Mouse (Mus musculus): ENCODE measurements at regions not wholly inside any gene's neighbourhood (a gene's known extent, or its start where the extent isn't known, plus 50 kb on each side); places are given as distances from the start of the nearest gene placed in this dataset.
"Not testable (repeated sequence)": the region's sequence is repeated elsewhere in the genome, so short reads cannot be mapped to it uniquely, and the experiment has no call there.

DNA sequence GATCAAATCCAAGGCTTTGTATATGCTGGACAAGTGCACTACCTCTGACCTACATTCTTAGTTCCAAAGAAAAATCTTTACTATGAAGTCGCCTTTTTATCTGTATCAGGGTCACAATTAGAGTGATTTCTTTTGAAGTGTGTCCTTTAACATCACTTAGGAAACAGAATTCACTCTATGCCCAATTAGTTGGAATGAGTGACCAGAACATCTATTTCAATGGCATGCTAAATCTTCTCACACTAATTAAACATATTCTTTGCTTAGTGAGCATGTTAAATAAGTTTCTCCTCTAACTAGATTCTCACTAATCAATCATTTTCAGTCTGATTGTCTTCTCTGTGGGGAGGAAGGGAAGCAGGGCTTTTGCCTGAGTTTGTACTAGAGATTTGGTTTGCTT, 84.9 kb downstream of the Arl6ip6 start:
- no peak for DNase-seq

GRCm38 (mm10) chr2:53301712-53302423, 110.3 kb downstream of the Arl6ip6 start:
- DNase-seq = no peak

GRCm38 (mm10) chr2:53330680-53331079, 139.2 kb downstream of the Arl6ip6 start:
- DNase-seq = no peak

GRCm38 (mm10) chr2:53359026-53359425, 167.5 kb downstream of the Arl6ip6 start:
- no peak for DNase-seq

- DNase-seq = no peak
These were observed 190.8 kb downstream of the Arl6ip6 start for GRCm38 (mm10) chr2:53382348-53382747.

- DNase-seq = no peak
These were observed 193.1 kb downstream of the Arl6ip6 start for GRCm38 (mm10) chr2:53384545-53385176.

DNA sequence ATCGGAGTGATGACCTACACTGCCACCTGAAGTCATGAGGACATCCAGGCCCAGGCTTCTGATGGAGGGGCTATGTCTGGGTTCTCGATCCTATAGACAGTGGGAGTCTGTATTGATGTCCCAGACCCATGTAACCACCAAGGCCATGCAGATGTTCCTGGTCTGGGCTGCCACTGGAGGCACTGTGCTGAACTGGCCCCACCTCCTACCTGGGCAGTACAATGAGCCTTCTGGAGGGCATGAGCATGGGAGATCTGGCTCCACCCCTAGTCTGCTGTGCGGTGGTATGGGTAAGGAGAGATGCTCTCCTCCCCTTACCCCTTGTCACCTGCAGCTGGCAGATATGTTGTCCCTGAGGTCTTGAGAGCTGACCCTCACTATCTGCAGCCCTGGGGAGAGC, 197.1 kb downstream of the Arl6ip6 start:
- DNase-seq = no peak

DNA sequence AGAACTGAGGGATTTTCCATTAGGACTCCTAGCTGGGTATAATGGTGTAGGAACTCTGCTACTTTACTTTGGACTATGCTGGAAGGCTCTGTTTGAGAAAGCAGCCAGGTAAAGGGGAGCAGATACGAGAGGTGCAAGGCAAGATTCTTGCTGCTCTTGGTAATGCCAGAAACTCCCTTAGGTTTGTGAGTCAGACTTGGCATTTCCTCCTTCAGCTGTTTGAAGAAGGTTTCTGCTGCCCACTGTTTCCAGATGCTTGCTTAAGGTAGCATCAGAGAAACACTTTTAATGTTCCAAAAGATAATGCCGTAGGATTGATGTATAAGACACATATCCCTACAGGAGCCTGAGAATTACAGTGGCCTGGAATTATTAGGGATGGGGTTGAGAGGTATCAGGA, 222.9 kb downstream of the Arl6ip6 start:
- no peak for DNase-seq

GRCm38 (mm10) chr2:53437046-53437815, 245.7 kb downstream of the Arl6ip6 start:
- peak; percentile 10 for DNase-seq

DNA sequence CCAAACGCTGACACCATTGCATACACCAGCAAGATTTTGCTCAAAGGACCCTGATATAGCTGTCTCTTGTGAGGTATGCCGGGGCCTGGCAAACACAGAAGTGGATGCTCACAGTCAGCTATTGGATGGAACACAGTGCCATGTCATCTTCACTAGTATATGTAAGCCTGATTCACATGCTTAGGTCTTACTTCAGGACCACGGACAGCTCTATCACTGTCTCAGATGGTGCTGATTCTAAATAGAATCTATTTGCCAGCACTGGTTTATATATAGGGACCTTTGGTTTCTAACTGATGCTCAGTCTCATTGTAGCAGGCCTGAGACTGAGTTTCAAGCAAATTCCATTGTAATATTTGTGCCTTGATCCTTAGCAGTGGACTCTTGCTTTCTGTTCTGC, 248.8 kb downstream of the Arl6ip6 start:
- not testable (repeated sequence) for DNase-seq

- DNase-seq = no peak
These were observed 268.7 kb downstream of the Arl6ip6 start for GRCm38 (mm10) chr2:53460265-53460664.

DNA sequence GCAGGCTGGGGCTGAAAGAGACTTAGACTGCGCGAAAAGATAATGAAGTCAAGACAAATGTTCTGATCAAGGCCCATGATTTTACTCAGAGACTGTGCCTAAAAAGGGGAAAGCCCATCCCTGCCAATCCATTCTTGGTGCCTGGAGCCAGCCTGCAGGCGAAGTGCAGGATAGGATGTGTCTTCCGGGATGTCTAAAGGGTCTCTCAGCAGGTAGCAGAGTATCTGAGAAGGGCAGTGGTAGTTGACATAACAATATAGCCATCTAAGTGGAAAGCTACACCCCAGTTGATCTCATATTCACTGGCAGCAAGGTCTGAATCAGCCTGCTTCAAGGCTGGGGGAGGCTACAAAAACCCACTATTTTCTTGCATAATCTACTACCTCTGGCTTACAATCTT, 282.9 kb downstream of the Arl6ip6 start:
- no peak for DNase-seq

DNA sequence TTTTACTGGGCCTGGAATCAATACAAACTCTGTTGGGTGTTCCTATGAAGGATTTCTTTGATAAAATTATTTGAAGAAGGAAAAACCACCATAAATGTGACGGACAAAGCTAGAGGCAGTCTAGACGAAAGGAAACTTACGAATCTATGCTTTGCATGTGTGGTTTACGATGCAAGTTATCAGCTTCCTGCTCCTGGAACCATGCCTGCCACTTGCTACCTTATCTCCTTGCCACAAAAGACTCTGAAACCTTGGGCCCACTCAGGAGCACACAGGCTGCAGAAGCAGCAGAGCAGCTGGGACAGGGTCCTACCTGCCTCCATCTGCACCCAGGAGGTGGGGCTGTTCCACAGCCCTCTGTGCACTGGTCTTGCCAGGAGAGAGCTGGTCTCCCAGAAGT, 287.5 kb downstream of the Arl6ip6 start:
- not testable (repeated sequence) for DNase-seq

DNA sequence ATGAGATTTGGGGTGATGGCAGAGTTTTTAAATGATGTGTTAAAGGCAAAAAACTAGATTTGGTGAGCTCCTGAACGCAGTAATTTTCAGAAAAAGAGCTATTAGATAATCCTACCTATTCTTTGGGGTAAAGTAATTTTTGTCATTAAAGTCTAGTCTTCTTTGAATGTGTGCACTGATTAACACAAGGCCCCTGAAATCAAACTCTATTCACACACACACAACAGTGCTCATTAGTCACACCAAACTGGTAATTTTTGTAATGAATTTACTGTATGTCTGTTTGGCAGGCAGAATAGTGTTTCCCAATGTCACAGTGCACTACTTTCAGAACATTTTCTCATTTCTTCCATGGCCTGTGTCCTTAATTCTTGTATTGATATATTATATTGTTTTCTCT, 296.8 kb downstream of the Arl6ip6 start:
- DNase-seq = no peak

- no peak for DNase-seq
These were observed 299.5 kb downstream of the Arl6ip6 start for GRCm38 (mm10) chr2:53490805-53491585.

- DNase-seq = no peak
These were observed 301.3 kb downstream of the Arl6ip6 start for GRCm38 (mm10) chr2:53492788-53493187.

DNA sequence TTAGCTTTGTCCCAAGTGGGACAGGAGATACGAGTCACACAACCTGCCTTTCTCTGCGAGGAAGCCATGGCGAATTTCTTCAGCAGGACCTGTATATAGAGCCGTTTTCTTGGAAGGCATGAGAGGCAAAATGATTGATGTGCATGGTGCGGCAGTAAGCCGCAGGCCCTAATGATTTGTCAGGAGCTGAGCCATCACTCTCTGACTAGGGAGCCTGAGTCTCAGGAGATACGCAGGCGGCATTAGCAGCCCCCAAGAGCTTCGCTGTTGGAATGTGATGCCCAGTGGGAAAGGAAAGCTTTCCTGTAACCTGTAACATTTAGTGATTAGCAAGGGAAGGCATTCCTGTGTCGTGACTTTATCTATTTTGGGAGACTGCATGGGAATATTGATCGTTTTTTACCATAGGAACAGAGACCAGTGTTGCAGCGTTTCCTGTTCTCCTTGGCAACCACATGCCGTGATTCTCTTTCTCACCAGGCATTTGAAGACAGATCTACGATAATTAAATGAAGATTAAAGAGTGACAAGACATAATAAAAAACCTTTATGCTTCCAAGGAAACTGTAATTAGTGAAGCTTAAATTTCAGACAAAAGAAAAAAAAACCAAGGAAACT, 310.2 kb downstream of the Arl6ip6 start:
- no peak for DNase-seq

- no peak for DNase-seq
These were observed 310.7 kb downstream of the Arl6ip6 start for GRCm38 (mm10) chr2:53502275-53502667.

GRCm38 (mm10) chr2:53542097-53542496, 350.6 kb downstream of the Arl6ip6 start:
- DNase-seq = no peak

DNA sequence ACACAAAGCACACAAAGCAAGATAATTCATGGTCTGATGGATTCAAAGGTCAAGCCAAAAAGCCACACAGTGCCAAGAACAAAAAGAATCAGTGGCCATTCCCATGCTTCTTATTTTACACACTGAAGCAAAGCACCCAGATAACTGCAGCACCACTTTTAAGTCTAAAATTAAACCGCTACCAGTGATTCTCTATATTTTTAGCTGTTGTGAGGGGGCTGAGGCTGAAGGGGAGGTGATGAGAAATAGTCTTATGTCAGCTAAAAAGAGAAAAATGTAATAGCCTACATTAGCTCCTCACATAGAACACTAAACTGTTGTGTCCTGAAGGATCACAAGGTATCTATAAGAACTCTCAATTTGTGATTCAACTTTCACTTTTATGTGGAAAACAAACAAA, 382.5 kb downstream of the Arl6ip6 start:
- DNase-seq = no peak

- no peak for DNase-seq
These were observed 414.3 kb downstream of the Arl6ip6 start for GRCm38 (mm10) chr2:53605829-53606228.

DNA sequence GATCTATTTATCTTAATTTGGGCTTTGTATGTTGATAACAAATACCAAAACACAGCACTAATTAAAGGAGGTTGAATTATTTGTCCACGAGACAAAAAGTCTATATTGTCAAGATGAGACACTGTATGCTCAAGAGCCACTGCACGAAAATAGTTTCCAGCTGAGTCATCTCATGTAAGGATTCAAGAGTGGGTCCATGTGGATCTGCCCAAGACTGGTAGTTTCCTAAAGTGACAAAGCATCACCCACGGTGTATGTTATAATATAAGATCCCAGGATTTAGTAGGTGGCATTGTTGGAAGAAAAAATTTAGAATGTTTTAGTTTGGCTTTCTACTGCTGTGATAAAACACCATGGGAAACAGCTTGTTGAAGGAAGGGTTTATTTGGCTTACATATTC, 428.2 kb downstream of the Arl6ip6 start:
- no peak for DNase-seq
